Mouse (Mus musculus) urinary bladder, postnatal 14 days (tissue): ENCODE data around the gene Pclo.
"Not testable (repeated sequence)": the region's sequence is repeated elsewhere in the genome, so short reads cannot be mapped to it uniquely, and the experiment has no call there.

Source experiments
- DNase-seq: peaks from one replicate; pipeline ENCODE4 v3.0.0; 2021; ENCODE audit warnings: low spot score

The Pclo gene

DNA sequence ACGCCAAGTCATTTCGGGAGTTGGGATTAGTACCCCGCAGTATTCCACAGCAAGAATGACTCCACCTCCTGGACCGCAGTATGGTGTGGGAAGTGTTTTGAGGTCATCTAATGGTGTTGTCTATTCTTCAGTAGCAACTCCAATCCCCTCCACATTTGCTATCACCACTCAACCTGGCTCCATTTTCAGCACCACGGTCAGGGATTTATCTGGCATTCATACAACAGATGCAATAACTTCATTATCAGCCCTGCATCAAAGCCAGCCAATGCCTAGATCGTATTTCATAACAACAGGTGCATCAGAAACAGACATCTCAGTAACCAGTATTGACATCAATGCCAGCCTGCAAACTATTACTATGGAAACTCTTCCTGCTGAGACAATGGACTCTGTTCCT lies 165.7 kb downstream of the Pclo start:
- DNase-seq: no peak

DNA sequence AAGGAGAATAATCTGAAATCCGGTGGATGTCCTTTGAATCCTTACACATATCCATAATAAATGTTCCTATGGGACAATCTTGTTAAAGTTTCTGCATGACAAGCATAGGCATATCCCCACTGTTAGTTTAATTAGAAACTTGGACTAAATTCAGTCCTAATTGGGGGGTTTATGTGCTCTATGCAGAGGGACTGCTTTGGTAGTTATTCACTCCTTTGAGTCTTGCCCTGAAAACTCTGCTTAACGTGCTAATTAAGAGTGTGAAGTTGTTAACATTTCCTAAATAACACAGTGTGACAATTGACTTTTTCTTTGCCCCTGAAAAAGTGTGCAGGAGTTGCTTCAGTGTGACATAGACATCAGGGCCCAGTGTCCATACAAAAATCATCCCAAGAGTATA lies 177.3 kb downstream of the Pclo start:
- DNase-seq: no peak

DNA sequence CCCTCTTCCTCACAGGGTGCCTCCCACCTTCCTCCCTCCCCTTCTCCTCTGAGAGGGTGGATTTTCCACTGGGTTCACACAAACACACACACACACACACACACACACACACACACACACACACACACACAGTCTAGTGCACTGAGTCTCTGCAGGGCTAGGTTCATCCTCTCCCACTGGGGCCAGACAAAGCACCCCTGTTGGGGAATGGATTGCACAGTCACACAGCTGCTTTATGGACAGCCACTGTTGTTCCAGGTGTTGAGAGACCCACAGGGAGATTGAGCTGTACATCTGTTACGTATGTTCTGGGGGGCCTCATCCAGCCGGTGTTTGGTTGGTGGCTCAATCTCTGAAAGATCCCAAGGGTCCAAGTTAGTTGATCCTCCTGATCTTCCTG lies 182.0 kb downstream of the Pclo start:
- no peak for DNase-seq

DNA sequence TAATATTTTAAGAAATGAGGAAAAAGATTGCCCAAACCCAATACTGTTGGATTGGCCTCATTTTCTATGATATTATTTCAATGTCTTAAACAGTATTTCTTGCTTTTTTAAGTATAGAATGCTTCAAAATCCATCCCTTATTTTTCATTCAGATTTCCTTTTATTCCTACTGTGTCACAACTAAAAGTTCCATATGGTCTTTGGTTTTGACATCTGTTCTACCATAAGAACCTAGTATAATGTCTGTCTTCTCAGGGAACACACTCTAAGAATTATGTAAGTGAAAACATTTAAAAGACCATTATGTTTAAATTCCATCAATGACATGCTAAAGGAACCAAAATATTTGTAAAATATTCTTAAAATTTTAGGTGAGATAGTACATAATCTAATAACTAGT lies 186.2 kb downstream of the Pclo start:
- no peak for DNase-seq

DNA sequence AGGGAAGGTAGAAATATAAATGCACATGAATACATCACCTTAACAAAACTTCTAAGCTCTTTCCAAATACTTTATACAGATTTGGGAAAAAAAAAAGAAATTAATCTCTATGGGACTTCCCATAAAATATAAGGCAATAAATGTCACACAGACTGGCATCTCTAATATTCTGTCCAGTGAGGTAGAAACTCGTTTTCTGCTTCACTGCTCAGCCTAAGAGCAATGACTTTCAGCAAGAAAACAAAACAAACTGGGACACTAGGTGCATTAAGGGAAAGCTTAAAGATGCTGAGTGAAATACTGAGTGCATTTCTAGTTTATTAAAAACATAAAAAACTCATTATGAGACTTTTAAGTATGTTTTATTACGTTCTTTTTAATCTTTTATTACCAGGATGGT lies 190.7 kb downstream of the Pclo start:
- no peak for DNase-seq

DNA sequence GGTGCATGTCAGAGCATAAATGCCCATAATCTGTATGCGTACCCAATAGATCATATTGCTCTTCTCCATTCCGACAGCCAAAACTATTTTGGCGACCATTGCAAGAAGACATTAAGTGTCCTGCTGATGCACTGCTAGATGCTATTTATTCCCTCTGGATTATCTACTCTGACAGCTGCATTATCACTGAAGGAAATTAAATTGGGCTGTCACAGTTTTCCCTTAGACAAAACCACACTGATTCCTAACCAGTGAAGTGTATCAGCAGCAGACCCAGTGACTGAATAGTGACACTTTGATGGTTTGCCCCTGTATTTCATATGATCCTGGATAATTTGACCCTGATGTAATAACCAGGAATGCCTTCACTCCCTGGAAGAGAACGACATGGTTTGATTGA lies 192.6 kb downstream of the Pclo start:
- no peak for DNase-seq

DNA sequence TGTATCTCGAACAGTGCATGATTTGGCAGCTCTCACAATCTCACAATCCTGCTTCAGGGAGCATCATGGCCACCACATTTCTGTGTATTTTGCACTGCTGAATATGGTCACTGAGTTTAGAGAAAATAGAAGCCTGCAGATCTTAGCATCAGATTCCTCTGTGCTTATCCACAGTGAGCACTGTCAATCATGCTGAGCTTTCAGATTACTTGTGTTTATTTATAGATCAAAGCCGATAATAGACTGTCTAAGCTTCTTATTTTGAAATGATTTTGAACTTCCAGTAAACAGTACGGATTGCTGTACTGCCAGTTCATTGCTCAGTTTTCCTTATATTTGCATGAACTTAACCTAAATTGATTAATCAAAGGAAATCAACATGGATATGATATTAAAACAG lies 208.9 kb downstream of the Pclo start:
- DNase-seq: no peak

DNA sequence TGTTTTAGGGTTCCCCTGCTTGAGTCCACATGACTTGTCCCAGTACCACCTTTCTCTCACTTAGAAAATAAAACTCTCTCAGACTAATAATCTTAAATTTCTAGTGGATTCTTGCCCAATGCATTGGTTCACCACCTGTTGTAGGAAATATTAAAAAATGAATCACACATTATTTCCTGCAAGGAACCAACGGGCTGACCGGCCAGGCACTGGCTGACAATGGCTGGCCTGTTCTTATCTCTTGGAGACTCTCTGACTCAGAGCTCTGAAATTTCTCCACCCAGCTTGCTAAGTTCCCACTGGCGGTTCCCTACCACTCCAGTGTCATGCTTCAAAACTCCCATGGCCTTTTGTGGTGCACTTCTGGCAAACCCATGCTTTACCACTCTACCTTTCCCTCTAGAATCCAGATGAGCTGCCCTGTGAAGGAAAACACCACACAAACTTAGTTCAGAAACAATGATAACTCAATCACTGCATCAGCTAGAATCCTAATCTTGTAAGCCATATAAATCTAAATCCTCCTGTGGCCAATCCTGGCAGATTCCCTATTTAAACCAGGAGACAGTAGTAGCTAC lies 214.0 kb downstream of the Pclo start:
- DNase-seq: no peak

DNA sequence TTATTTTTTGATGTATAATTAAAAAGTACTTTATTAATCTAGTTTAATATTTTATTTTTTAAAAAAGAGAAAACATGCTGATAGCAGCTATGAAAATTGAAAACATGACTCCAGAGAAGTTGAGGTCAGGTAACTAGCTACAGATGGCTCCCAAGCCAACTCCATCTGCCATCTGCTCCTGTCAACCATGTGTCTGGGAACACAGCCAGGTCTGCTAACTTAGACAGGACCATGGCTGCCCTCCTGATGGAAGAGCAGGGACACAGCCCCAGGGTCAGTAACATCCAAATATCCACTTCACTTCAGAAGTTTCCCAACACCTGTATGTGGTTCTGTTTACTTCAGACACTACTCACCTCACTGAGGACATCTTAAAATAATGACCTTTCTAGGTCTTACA lies 236.2 kb downstream of the Pclo start:
- no peak for DNase-seq

DNA sequence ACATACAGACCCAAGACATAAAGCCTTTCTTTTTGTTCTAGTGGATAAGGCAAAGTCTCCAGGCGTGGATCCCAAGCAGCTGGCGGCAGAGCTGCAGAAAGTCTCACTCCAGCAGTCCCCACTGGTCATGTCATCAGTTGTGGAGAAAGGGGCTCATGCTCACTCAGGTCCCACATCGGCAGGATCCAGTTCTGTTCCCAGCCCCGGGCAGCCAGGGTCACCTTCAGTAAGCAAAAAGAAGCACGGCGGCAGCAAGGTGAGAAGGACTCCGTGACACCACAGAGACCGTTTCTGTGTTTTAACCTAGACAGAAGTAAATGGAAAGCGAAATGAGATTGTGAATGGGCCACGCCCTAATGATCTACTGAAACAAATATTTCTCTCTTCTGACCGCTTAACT lies 252.0 kb downstream of the Pclo start:
- DNase-seq: no peak

DNA sequence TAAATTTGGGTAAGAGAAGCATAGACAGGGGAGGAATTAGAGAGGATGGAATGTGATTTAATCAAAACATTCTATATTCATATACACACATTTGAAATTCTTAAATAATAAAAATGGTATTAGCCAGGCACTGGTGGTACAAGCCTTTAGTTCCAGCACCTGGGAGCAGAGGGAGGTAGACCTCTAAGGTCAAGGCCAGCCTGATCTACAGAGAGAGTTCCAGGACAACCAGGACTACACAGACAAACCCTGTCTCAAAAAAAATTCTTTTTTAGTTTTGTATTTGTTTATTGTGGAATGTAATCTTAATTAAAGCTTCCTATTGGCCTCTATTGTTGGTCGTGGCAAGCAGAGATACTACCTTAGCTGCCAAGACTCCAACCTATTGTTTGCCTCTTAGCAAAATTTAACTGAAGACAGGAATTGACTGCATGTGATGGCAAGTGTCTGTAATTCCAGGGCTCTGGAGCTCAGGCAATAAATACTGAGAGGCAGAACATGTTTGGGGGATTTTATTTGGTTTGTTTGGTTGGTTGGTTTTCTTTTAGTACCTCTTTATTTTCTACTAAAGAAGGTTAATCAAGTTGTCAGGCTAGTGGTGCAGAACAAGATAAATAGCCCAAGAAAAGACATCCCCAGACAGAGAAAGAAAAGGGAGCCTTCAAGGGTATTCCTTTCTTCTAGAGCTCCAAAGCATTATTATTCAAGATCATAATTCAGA lies 267.8 kb downstream of the Pclo start:
- DNase-seq: no peak

DNA sequence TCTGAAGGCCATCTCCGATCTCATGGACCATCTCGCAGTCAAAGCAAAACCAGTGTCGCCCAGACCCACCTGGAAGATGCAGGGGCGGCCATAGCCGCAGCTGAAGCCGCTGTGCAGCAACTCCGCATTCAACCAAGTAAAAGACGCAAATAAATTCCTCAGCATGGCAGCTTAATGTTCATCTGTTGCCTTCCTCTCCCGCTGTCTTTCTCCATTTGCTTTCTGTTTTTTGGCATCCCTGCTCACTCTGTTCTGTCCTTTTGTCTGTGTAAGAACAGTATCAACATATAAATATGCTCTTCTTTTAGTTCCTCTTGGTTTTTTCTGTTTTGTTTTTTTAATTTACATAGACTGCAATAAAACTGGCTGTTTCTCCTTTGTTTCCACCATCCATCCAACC lies 279.2 kb downstream of the Pclo start:
- DNase-seq: no peak

DNA sequence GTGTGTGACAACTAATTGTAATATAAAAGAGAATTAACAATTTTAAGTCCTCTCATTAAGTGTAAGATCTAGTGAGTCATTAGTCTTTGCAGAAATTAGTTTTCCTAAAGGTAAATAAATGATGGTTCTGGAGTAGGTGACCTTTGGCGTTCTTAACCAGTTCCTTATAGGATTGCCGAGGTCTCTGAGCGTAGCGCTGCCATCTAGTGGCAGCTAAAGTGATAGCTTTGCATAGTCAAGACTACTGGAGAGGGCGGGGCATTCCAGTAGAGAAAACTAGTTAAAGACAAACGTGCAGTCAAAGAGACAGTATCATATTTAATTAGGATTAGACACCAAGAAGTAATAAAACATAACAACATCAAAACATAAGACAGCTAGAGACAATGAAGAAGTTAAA lies 292.4 kb downstream of the Pclo start:
- DNase-seq: peak; percentile 41

DNA sequence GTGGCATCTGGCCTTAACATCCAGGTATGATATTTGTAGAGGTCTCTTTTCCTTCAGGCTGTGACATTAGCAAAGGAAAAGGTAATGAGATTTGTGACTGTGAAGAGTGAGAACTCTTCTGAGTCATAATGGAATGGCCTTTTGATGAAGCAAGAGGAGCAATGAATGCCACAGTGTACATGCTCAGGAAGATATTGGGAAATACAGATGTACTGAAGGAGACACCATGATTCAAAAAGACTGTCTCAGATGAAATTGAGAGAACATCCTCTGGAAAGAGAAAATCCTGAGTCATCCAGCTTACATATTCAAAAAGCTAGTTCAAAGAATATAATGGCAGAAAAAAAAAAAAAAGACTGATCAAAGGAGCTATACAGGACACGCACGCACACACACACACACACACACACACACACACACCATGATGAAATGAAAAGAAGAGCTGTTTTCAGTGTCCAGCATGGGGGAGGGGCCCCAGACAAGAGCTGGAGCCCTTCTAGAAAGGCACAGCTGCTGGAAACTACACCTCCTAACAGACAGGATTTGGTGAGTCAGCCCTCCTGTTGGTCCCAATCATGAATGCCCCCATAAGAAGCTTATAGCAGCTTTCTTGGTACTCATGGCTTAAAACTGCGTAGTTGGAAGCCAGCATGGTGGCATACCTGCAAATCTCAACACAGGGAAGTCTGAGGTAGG lies 318.6 kb downstream of the Pclo start:
- DNase-seq: no peak

DNA sequence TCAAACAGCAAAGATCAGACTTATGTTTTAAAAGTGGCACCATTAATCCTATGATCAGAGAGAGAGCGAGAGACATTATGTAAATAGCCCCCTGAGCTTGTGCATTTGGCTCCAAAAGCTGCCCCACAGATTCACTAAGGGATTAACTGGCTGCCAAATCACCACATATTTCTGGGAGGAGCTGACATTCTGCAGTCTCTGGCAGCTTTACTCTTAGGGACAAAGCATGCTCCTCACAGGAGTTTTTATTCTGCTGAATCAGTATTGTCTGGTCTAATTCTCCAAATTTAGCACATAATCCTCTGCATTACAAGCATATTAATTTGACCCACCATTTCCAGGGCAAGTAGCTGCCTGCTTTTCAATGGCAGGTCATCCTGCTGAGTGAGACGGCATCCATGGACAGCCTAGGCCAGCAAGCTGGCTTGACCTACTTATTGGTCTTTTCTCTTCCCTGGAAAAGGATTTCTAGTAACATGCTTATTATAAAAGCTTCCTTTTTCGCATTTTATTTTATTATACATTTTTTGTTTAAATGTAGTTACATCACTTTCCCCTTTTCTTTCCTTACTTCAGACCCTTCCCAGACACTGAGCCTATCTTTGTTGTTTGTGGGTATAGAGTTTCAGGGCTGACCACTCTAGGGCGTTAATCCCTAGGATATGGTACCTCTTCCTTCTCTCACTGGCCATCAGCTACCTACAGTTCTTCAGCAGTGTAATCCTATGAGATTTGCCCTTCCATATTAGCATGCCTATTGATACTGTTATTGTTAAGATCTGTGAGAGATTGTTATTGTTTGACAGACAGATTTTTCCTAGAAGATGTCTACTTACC lies 319.7 kb downstream of the Pclo start:
- no peak for DNase-seq

DNA sequence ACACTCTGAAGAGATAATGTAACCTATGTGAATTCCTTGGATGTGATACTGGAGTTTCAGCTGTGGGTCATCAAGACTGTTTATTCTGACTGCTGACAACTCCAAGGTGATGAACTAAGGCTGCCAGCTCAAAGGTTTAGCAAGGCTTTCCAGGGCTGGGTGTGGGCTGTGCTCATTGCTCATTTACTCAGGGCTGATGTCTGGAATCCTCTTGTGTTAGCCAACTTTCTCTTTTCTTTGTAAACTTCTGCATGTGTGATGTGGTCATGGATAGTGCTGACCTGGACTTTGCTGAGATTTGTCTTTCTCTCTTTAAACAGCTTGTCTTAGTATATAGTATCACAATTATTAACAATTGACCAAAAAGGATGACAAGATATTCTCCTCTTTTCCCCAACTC lies 338.9 kb downstream of the Pclo start:
- DNase-seq: no peak

DNA sequence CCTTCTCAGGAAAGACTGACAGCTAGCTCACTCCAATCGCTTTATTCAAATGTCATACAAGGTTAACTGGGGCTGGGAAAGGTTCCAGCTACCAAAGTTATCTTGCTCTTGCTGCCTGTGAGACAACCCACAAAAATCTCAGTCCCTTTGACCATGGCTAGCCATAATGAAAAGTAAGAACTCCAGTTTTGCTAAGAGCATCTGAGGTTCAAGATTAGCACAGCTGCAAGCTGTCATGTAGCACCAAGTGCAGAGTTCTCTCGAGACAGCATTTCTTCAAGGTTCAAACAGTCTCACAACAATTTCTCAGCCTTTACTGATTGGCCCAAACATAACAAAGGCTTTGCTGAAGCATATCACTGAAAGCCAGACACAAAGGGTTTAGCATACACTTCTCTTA lies 370.6 kb downstream of the Pclo start:
- DNase-seq: not testable (repeated sequence)

DNA sequence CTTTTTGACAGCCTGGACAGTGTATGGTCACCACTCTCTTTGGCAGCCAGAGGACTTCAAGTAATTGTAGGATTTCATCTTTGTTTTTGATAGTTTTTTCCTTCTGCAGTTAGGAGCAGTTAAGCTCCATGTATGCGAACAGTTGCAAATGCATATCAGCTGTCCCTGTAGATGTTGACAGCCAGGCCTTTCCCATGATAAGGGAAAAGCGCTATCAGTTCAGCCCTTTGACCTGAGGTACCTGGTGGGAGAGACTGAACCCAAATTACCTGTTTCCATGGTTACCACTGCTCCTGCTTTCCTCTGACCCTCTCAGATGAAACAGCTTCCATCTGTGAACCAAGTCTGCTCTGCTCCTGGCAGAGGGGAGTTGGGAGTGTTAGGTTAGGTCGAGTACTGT lies 377.5 kb downstream of the Pclo start:
- DNase-seq: no peak

DNA sequence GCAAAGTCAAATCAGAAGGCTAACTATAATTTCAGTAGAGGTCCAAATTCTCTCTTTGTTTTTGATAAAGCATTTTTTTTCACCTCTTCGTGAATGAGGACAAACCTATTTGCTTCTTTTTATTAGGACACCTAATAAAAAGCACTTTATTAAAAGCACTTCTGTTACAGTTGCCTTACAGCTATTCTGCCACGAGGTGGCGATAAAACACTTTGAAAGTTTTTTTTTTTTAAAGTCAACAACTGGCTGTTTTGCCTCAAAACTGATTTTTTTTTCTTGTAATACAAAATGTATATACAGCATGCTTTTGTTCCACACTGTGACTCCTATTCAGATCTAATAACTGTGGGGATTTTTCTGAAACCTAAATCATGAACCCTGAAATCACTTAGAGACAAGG lies 388.8 kb downstream of the Pclo start:
- not testable (repeated sequence) for DNase-seq
